Mouse (Mus musculus): ENCODE measurements at regions not wholly inside any gene's neighbourhood (a gene's known extent, or its start where the extent isn't known, plus 50 kb on each side); places are given as distances from the start of the nearest gene placed in this dataset.

- in situ Hi-C loops (cut with MboI, MseI): no loop called here
Measured at GRCm38 (mm10) chr14:99812741-99813485, 471.6 kb downstream of the Klf12 start.

Measured in T-helper 1 cell (primary cell).